Mouse (Mus musculus) liver, adult 2 months (tissue): ENCODE data around the gene Olfr46.
"Not testable (repeated sequence)": the region's sequence is repeated elsewhere in the genome, so short reads cannot be mapped to it uniquely, and the experiment has no call there.

Source experiments
- CTCF ChIP-seq: fragments of 200-500 bp; IDR thresholded peaks from 2 replicates; pipeline ENCODE4 v1.5.1; 2011; ENCODE audit warnings: low read depth, low read length, control low read depth
- POLR2A ChIP-seq: fragments of 200-500 bp; IDR thresholded peaks from 2 replicates; pipeline ENCODE4 v1.6.1; 2011; ENCODE audit warnings: low read length, control low read depth; ENCODE audit not compliant: insufficient read depth; ENCODE audit errors: extremely low read depth

GRCm38 (mm10) chr7:140600969-140601368 is at the start of gene Olfr46:
- TF ChIP-seq CTCF, POLR2A: not testable (repeated sequence)
